Mouse (Mus musculus) layer of hippocampus, adult 18-20 months (tissue): ENCODE results near the gene Ank2. TPM values are rescaled to one million over a fixed set of nuclear protein-coding genes. Genes with fewer than 3 reads are reported as not detected.

Experiments
- DNase-seq, 2 experiments: peaks; one replicate each; pipeline ENCODE4 v3.0.0; 2022; ENCODE audit warnings: low spot score in 2 of 2
- long read RNA-seq: library from polyadenylated mRNA; stranded (forward); transcript quantifications from one replicate; pipeline ENCODE4 v2.0.0, GENCODE M21; 2021
- total RNA-seq, 2 experiments: library from RNA; stranded (reverse); gene quantifications; 2 replicates each; pipeline ENCODE4 v1.2.3; 2021

The Ank2 gene
- total RNA-seq = 100 to 1,000 TPM; 699 to 719 TPM
- long read RNA-seq, full-length matches to known transcripts = 51 of 196 reads
- long read RNA-seq, partial matches to known transcripts = 70 of 196 reads
- long read RNA-seq, other reads (novel, unspliced or antisense) = 75 of 196 reads

DNA sequence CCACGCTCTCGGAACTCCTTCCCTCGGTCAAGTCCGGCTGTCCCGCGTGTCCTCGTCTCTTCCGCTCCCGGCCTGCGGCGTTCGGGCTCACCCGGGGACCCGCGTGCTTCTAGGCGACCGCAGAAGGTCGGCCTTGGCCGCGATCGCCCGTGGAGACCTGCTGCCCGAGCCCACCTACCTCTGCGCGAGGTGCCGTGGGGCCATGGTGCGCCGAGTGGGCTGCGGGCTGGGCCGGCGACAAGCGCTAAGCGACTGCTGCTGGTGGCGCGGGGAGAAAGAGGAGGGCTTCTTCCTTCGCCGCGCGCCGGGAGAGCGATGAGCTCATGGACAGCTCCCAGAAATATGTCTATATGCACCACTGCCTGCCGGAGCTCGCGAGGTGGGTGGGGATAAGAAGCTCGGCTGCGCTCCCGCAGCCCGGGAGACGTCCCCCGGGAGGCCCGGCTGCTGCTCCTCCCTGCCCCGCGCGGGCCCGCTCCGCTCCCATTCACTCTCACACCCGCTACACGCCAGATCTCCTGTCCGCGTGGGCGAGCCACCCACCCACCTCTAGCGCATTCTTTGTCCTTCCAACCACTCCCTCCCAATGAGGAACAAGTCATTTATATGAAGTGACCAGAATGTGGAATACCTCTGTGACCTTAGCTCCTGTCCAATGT lies at the start of gene Ank2:
Gene Ank2 (minus strand): TSS at position 609 of the 659 bp plus-strand sequence.
- peak; percentile 61 to 62 for DNase-seq

DNA sequence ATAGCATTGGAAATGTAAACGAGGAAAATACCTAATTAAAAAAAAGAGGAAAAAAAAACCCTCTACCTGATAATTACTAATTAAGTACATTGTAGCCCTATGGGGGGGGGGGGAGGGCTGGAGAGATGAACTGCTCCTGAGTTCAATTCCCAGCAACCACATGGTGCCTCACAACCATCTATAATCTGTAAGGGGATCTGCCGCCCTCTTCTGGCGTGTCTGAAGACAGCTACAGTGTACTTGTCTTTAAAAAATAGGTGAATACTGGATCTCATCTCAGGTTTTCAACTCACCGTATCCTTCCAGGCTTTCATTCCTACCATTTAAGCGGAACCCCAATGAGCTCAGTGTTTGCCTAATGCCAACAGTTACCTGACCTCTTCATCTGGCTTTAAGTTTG lies 48.7 kb upstream of the Ank2 start:
- no peak for DNase-seq

DNA sequence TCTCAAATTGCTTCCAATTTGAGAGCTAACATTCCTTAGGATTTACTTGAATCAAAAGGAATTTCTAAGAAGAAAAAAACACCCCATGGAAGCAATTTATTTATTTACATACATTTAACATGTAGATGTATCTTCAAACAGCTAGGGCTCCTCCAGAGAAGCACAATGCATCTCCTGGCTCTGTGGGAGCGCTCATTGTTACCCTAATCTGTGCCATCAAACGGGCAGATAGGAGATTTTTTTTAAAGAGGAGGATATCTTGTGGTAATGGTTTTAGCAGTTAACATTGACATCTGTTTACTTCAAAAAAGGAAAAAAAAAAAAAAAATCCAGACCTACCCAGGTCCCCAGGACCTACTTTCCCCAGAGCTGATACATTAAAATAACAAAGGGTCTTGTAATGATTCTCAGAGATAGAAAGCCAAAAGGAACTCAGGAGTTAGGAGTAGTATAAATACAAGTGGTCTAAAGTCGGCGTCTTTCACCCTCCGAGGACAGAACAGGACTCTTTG lies 45.5 kb upstream of the Ank2 start:
- DNase-seq = no peak

DNA sequence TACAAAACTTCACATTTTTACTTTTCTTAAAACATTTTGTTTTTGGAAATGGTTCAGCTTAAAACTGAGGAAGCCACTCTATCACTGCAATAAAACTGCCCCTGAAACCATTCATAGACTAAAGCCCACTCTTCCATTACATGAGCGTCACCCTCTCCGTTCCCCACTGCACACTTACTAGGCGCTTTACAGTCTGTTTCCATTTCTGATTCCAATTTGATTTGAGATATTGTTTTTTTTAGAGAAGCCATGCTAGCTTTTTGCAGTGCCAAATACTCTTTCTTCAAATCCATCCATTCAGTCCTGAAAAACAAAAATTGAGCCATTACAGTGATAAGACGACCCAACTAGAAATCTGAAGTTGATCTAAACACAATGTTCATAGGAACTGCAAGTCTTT lies 44.8 kb upstream of the Ank2 start:
- DNase-seq = no peak

DNA sequence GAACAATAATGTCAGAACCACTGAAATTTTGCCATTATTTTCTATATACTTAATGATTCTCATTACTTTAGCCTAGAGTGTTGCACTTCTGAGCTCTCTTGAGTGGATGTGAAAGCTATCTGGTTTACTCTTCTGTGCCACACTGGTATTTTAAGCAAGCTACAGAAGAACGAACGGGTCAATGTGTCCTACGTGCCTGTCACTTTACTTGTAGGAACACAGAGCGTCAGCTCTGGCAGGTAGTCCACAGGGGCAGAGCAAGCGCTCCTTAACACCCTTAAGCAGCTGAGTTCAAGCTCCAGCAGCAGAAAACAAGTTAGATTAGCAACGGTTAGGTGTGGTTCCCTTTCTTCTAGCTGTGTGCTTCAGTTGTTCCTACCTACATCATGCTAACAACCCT lies 40.0 kb upstream of the Ank2 start:
- DNase-seq = no peak

DNA sequence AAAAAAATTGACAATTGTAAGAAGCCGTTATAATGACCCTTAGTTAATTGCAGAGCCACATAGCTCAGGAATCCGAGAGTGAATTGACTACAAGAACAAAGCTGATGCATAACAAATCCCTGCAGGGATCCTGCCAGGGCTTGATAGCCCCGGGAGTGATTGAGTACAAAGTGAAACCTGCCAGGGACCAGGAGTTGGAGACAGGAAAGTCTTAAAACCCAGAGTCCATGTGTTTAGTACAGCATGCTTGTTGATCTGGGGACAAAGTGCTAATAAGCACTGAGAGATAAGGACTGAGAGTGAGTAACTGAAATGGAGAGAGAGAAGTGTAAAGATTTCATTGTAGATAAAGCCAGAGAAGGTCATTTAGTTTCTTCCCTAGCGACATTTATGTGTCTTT lies 31.1 kb upstream of the Ank2 start:
- no peak for DNase-seq

DNA sequence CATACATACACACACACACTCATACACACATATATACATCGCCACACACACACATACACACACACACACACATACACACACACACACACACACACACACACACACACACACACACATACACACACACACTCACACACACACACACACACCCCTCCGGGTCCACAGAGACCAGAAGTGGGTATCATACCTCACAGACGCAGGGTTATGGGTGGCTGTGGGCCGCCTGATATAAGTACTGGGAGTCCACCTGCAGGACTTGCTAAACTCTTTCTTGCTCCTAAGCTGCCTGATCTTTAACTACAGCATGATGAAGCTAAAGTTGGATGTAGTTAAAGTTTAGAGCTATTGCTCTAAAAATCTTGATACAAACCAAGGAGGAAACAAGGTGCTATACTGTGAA lies 30.7 kb upstream of the Ank2 start:
- no peak for DNase-seq

DNA sequence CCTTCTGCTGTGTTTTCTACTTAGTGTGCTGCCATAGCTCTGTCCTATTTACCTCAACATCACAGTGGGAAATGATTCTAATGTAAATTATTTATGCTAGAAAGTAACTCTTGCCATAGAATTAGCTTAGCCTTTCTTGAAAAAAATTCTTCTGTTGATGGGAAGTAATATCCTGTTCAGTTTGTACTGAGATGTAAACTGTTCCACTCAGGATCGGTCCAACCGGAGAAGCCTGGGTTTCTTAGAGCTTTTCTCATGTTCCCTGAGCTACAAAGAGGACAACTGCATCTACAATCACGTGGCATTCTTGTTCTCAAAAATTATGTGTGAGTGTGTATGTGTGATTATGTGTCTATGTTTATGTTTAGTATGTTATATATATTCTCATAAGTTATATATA lies 30.1 kb upstream of the Ank2 start:
- no peak for DNase-seq

DNA sequence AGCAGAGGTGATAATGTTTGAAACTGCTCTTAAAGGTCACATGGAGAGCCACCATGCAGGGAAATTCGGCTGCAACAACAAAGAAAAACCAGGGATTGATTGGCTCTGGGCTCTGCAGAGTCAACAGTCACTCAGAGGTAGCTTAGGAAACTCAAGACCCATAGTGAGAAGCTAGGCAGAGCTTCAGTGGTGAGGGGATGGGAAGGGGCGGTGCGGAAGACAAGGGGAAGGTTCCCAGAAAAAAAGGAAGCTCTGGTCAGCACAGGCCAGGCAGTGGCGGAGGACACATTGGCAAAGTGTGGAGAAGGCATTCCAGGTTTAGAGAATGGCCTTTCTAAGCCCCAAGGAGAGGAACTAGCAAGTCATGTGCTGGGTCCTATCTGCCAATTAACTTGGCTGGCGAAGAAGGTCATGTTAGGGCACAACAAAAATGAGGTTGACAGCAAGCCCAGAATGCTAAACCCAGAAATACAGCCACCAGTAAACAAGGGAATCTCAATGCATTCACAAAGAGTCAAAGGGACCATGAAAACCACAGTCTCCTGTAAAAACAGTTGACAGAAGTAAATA lies 28.4 kb upstream of the Ank2 start:
- peak in 1 of 2 experiments; percentile 21 for DNase-seq

DNA sequence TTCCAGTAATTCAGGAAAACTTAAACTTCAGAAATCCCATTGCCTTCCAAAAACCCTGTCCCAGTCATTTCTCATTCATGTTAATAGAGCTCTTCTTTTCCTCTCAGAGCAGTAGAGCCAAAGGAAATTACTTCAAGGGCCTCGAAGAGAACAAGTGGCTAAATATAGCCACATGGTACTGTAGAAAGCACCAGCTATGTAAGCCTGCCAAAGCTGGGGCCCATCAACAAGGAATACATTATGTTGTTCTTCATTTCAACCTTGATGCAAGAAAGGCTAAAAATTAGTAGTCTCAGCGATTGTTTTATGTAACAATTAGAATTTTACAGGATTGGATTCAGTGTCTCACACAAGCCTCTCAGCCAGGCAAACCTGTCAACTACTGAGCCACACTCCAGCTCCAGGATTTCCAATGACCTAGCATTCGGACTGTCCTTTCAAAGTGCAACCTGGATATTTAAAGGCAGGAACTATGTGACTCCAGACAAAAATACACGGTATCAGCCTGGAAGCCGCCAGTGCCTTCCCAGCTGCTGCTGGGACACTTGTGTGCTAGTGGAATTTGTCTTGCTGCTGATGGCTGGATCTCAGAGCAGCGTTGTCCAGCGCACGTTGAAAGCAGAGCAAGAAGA lies 26.2 kb upstream of the Ank2 start:
- no peak for DNase-seq

DNA sequence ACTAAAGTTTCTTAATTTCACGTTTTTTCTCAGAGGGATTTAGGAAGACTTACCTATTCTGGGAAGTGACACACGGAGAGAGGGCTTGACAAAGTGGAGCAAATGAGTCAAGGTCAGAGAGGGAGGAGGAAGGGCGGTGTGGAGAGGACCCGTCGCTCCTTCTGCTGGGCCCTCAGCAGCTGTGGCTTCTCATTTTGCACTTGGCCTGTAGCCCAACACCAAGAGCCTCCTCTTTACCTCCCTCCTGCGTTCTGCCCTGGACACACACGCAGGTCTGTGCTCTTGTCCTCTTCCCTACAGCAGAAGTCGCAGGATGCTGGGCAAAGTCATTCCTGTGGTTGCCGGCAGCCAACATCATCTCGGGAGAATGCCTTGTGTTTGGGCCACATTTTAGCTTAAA lies 22.0 kb upstream of the Ank2 start:
- no peak for DNase-seq

DNA sequence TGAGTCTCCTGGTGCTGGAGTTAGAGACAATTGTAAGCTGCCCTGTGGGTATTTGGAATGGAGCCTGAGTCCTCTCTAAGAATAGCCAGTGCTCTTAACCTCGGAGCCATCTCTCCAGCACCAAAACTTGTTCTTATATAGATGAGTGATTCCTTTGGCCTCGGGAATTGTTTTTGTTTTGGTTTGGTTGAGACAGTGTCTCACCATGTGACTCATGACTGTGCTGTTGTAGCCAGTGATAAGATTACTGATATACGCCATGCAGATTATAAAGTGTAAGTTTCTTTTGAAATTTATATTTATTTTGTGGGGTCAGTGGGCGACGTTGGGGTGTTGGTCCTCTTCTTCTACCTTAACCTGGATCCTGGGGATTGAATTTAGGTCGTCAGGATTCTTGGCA lies 21.1 kb upstream of the Ank2 start:
- DNase-seq = no peak

DNA sequence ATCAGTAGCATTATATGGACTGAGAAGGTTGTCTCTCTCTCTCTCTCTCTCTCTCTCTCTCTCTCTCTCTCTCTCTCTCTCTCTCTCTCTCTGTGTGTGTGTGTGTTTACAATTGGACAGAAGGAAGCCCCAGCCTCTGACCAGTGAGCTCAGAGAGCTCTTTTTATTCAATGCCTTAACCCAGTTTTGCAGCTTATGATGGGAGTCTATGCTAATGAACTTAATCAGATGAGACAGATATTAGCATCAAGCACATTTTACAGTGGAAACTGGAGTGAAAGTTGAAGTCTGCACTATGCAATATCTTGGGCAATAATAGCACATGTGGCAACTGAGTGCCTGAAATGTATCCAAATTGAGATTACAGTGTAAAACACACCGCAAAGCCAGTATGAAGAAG lies 16.1 kb upstream of the Ank2 start:
- no peak for DNase-seq

DNA sequence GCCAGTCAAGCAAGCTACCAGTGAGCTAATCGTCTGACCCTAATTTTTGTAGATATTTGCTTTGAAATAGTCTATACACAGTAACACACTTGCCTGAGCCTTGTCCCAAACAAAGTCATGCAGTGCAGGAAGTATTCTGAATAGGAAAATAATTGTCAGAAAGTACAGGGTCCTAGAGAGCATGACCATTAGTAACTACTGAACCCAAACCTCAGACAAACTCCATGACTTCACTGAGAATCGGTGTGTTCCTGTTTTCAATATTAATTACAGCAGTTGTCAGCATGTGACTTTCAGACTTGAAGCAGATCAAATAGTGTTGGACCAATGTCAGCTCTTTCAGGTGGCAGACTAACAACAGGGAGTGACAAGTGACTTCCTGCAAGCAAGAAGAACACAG lies 14.5 kb upstream of the Ank2 start:
- DNase-seq = no peak

DNA sequence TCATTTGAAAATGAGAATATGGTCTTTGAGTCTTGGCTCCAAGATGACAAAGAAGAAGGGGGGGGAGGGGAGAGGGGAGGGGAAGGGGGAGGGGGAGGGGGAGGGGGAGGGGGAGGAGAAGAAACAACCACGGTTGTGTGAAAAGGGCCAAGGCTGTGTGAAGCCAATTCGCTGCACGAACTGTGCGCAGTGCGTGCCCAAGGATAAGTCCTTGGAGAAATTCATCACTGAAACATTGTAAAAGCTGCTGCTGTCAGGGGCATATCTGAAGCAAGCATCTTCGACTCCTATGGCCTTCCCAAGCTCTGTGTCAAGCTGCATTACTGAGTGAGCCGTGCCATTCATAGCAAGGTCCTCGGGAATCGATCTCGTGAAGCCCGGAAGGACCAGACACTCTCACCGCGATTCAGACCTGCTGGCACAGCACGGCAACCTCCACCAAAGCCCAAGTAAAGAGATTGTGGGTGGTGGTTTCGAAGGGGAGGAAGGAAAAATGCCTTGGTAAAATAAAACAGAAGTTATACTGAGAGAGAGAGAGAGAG lies 13.7 kb upstream of the Ank2 start:
- no peak for DNase-seq

DNA sequence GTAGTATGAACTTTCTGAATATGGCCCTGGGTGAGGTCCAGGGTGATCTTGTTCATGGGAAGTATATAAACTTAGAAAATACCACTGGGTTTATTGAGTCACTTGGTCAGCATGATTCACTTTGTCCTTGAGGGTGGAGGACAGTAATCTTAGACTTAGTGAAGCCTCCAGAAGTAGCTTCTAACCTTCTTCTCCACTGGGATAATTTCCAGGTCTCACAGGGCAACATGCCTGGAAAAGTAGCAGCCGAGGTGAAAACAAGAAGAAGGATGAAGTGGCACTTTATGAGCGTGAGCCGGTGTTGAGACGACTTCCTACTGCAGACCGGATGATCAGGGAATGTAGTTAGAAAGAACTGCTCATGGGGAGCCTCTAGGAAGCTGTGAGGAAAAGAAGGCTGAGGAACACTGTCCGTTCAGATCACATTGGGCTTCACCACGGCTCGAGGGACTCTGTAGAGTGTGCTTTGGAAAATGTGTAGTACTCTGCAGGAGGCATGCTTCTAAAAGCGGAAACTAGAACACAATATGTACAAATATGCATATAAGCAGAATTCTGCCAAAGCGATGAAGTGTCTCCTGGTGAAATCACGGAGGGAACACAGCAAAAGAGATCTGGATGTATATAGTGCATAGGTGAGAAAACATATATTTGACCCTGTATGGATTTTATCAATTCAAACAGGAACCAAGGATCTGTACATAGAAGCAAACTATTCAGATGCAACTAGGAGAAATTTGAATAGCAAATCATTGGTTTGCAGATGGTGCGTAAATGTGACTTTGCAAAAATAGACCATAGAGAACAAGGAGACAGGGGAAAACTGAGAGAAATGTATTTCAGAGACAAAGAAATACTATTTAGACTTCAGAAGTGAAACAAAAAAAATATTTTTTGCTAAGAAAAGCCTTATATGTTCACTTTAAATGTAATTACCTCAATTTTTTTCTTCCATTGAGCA lies 12.9 kb upstream of the Ank2 start:
- no peak for DNase-seq

DNA sequence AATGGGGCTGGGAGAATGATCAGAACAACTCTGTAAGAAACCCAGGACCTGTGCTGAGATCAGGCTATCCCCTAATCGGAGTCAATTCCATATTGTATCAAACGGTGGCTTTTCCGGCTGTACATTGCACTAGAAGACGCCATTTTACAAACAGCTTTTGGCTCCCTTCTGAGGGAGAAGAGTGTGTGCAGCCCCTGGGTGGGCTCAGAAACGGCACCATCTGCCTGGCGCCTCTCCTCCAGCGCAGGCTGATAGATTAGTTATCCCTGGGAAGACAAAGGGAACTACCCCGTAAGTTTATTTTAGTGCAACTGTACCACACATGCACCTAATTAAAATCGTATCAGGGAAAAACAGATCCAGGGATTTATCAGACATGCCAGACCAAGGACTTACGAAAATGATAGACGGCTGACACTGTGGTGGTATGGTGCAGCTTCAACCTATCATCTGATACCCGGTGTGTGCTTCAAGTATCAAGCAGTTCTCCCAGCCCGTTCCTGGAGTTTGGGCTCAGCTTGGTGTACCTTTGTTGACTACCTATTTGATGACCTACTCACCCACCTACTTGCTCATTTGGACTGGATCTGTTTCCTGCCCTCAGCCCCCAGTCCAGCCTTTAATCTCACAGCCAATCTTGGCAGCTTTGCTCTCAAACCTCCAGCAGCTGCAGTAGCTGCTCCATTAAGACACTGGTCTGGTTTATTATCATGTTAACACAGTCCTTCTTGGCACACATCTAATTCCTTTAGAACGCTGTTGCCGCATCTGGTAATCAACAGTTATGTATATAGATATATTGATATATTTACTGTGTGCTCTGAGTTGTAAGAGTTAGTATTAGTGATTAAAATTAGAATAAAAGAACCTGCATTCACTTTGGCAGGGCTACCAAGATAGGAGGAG lies 9.0 kb upstream of the Ank2 start:
- no peak for DNase-seq

DNA sequence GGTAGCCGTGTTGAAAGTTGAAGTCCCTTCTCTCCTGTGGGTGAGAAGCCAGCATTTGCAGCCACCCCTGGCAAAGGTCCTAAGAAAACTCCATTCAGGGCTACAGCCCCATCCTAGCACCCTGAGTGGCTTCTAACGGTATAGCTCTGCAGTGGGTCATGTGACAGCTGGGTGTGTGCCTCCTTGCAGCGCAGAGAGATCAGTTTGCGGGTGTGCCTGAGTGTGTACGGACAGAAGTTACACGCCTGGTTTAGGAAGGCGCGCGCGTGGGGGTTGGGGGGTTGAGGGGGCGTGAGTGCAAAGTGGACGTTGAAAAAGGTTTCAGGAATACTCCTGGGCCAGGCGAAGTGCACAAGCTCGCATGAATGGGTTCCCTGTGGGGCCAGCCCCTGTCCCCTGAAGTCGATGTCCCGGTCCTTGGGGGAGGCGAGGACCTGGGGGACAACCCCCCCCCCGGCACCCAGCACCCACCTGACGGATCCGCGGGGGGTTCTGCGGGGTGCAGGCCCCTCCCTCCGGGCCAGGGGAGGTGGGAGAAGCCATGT lies 881 bp downstream of the Ank2 start:
- DNase-seq = peak in 1 of 2 experiments; percentile 32

DNA sequence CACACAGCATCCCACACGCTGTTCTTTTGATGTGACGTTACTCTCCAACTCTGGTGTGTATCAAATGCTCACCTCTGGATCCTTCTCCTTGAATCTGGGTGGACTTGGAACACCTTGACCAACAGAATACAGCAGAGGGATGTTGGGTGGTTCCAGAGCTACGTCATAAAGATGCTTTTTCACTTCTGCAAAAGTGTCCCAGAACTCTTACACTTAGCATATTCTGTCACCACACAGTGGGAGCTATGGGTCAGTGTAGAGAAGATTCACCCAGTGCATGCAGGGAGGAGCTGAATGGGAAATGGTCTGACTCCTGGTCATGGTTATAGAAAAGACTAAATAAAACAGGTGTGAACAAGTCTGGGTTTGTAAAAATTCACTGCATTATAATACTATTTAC lies 6.5 kb downstream of the Ank2 start:
- DNase-seq = no peak

DNA sequence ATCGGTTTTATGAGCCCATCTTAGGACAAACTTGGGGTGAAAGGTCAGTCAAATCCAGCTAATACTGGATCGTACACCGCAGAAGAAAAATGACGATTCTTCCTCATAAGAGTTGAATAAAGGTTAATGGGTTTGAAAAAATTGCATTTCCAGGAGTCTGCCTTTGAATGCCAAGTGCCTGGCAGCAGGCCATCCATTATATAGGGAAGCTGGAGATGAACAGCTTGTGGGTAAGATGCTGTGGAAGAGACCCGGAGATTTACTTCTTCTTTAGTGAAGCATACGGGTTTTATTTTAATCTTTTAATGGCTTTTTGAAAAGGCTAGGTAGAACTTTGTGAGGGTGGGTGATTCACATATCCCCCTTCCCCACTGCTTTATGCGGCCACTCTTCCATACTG lies 11.8 kb downstream of the Ank2 start:
- DNase-seq = no peak
